Mouse (Mus musculus) c-Kit-positive CD71-positive TER-119-positive erythroid progenitor cells, embryonic 14.5 days (primary cell): ENCODE data around the gene Pkp1.

Source experiments
- DNase-seq: peaks from one replicate; pipeline ENCODE4 v3.0.0-alpha.2; 2013; ENCODE audit warnings: low spot score

Pkp1 gene

DNA sequence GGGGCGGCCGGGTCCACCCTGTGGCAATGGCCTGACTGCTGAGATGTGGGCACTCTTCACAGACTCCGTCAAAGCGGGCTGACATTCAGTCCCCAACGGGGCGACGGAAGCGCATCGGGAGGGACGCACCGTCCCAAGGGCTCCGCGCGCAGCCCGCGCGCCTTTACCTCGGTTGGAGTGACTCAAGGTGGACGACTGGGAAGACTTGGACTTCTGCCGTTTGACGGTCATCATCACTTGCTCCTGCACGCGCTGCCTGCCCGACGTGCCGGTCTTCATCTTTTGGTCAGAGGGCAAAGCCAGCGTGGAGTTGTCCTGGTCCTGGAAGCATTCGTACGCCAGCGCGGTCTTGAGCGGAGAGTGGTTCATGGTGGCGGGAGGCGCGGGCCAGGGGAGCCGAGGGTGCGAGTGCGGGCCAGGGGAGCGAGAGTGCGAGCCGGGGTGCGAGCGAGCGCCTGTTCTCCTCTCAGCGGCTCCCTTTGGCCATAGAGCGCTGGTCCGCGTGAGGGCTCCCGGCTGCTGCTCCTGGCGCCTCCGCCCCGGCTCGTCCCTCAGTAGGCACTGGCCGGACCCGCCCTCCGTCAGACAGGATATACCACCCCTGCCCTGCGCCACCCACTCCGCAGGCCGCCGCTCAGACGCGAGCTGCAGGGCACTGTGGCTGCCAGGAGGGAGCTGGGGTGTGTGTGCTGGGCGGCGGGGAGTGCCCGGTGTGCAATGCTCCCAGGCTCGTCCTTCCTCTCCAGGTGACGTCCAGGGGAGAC is at the start of gene Pkp1:
TSS of gene Pkp1 (minus strand) at position 564 of the 764 bp plus-strand sequence.
- DNase-seq, result no peak

DNA sequence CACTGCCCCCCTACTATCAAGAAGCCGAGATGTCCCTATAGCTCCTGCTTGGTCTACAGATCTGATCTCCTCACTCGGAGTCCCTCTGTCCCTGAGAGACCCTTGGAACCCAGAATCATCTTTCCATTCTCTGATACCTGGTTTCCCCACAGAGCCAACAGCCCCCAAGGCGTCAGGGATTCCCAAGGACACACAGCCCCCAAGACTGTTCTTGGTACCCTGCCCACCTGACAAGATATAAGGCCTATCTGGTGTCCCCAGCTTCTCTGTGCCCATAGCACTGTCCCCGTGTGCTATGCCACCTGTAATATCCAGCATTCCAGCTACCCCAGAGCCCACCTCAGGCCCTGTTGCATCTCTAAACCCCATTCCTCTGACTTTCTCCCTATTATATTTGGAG is 48.7 kb upstream of the Pkp1 start:
- no peak for DNase-seq

DNA sequence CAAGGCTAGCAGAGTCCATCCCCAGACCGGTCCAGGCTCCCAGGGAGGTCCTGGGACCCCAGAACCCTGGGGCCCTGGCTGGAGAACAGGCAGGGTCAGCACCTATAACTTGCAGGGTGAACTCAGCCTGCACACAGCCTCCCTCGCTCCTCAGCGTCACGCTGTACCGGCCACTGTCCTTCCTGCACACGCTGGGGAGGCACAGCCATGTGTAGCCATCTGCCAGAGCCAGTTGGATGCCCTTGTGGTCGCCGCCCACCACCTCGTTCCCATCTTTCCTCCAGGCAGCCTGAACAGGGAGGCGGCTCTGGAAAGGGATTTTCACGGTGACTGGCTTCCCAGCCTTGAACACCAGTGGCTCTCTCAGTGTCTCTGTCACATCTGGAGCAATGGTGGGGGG is 45.6 kb upstream of the Pkp1 start:
- no peak for DNase-seq

- no peak for DNase-seq
These were observed 44.2 kb upstream of the Pkp1 start for GRCm38 (mm10) chr1:135963177-135963576.

GRCm38 (mm10) chr1:135958483-135958882 is 39.5 kb upstream of the Pkp1 start:
- peak; percentile 64 for DNase-seq

DNA sequence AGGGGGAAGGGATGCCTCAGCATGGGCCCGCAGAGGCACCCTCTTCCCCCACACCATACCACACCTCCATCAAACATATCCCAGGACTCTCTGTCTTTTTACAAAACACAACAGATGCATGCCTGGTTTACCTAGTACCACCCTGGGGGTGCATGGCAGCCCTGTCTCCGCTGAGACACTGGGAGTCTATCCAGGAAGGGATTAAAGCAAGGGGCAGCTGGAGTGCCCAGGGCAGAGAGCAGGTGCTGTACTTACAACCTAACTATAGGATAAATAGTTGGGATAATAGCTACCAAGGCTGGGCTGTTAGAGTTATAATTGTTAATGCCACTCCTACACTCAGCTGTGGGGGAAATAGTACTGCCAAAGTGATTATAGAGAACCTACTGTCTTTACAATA is 29.9 kb upstream of the Pkp1 start:
- DNase-seq, result no peak

DNA sequence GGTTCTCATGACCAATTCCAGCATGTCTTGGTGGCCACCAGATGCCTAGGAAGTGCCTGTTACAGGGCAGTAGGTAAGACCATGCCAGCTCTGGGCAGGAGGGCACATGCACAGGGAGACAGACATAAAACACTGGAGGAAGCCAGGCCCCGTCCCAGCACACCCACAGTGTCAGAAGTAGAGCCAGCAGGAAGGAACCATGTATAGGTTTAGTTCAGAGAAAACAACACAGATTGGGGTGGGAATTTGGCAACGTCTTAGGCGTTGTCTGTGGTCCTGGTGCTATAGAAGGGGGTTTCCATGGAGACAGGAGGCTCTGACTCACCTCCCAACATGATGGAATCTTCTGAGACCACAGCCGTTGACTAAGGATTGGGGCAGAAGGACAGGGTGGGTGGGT is 27.2 kb upstream of the Pkp1 start:
- DNase-seq, result no peak

DNA sequence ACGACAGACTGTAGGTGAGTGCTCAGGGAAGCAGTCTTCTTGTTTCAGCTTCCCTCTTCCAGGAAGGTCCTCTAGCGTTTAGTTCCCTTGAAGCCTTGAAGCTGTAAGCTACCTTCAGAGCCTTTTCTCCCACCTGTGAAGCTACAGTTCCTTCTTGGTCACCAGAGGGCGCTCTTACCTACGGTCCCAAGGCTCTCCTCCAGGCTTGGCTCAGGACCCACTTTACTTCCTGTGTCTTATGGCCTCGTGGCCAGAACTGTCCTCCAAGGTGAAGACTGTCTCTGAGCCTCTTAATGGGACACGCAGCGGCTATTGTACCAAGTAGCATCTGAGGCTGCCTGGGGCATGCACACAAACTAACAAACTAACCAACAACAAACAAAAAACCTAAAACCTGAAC is 26.7 kb upstream of the Pkp1 start:
- peak; percentile 72 for DNase-seq

GRCm38 (mm10) chr1:135944526-135945259 is 25.7 kb upstream of the Pkp1 start:
- peak; percentile 89 for DNase-seq

DNA sequence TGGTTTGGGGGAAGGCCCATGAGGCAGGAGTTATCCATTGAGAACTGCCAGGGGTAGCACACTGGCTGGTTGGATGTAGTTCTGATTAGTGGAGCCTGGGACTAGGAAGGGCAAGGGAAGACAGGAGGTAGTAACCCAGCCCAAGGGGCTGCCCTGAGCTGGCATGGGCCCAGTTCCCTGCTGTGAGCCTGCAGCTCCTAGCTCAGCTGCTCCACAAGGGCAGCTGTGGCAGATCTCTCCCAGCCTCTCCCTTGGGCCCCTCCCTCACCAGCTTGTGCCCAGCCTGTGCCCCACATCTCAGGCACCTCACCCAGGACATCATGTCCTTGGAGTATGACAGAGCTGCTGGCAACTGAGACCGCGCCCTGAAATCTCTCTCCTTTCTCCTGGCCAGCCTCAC is 24.7 kb upstream of the Pkp1 start:
- no peak for DNase-seq

DNA sequence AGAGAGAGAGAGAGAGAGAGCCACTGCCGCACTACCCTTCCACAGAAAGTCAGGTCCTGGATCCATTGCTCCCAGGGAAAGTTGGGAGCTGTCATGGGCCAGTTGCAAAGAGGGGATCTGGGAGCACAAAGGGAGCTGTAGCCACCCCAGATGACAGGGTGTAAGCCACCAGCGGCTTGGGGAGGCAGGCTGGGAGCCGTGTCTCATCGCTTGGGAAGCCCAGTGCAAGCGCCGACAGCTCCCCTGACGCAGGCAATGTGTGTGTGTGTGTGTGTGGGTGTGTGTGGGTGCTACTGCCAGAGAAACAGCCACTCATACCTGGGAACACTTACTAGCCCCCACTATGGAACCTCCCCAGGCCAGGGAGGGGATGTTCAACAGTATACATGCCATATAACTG is 23.1 kb upstream of the Pkp1 start:
- DNase-seq, result peak; percentile 59

DNA sequence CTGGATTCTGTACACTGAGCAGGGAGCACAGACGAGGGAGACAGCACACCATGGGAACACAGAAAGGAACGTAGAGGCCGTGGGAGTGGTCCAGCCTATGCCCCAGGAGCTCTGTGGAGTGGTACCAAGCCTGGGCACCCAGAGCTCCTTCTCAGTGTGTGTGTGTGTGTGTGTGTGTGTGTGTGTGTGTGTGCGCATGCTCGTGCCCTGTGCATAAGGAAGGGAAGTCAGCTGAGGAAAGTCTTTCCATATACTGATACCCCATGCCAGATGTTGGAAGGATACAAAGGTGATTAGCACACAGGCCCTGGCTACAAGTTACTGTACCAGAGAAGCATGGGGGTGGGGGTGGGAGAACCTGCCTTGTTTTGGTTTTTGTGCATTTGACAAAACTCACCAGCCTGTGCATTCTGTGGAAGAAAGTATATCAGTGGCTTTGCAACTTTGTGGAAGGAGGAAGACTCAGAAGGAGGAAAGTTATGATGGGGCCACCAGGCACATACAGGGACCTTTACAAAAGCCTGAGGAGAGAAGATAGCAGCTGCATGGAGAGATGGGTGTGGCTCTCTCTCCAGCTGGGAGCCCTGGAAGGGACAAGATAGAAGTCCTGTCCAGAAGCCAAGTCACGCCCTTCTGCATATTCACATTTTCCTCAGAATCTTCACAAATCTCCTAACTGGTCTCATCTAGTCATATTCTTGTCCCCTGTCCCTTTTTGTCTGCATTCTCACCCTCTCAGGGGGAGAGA is 22.4 kb upstream of the Pkp1 start:
- DNase-seq, result peak; percentile 92

GRCm38 (mm10) chr1:135936091-135936490 is 17.1 kb upstream of the Pkp1 start:
- no peak for DNase-seq

- no peak for DNase-seq
These were observed 14.8 kb upstream of the Pkp1 start for GRCm38 (mm10) chr1:135933704-135934293.

DNA sequence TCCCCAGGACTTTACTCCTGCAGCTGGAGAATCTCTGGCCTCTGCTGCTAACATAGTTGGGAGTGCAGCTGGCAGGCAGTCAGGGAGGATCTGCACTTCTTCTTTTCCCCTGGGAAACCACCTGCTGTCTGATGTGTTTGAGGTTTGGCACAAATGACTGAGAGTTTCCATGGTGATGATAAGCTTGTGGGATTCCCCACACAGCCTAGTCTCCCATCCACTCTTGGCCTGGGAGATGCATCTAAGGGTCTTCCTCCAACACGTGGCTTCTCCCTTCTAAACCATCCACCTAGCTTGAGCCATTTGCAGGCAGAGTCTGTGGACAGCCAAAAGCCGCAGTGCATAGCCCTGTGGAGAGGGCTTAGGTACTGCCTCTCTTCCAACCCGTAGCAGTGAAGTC is 10.9 kb upstream of the Pkp1 start:
- no peak for DNase-seq

DNA sequence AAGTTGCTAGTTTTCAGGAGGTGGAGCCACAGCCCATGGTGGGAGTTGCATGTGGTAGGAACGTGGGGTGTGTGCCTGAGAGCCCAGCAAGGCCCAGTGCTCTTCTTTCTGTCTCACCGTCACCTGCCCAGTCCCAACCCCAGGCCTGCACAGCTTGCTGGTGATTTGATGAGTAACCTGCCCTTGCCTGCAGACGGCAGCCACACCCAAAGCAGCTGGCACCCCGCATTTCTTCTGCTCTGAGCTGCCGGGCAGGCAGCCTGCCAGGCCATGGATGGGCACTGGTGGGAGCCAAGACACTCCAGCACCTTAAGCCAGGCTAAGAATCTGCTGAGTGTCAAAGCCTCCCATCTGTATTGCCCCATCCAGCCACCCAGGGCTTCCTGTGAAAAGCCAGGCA is 6.8 kb upstream of the Pkp1 start:
- no peak for DNase-seq

DNA sequence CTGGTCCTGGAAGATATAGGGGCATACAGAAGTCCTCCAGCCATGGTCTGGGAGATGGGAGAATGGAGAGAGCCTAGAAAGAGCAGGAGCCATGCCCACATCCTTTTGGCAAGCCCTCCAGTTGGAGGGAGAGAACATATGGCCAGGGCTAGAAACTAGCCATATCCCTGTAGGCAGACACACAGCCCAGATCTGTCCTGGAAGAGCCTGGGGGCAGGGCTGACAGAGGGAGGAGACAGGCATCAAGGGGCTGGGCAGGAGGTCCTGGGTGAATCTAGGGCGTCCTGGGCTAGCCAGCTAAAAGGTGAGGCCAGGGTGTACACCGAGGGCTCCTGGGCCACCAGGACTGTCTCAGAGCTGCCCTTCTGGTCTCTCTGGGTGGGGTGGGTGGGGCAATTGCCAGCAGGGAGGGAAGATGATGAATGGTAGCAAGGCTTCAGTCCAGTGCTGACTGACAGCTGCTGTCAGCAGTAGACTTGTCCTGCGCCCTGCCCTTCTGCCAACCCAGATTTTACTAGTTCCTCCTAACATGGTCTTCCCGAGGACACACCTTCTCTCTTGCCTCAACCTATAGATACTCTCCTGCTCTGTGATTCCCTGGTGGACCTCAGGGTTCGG is 5.5 kb upstream of the Pkp1 start:
- no peak for DNase-seq

DNA sequence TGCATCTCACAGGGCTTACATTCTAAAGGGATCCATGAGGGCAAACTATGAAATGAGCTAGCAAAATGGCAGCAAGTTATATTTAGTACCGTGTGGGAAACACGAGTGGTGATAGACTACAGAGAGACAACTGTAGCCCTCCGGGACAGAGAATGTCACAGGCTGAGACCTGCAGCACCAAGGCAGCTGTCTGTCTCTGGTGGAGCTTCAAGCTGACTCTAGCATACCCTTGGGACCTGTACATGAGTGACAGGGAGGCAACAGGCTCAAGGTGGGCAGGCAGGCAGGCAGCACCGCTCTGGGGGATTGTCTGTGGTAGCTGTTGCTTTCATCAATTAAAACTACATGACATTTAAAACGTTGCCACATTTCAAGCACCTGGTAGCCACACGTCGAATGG is 4.2 kb upstream of the Pkp1 start:
- no peak for DNase-seq

DNA sequence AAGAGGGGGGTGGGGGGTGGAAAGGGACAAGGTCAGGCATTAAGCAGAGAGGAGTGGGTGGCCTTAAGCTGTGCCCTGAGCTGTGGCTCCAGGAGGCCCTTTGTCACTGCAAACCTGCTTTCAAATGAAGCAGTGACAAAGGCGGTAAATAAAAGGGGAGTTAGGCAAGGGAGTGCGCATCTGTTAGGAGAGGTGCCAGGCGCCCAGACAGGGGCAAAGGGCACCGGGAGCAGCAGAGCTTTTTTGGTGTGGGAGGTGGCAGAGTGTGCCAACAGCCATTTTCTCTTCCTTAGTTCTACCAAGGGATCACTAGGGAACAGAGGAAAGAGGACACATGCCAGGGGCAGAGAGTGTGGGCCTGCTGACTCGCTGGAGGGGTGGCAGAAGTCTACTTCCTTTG is 1.8 kb downstream of the Pkp1 start:
- DNase-seq, result no peak

GRCm38 (mm10) chr1:135916486-135917058 is 2.4 kb downstream of the Pkp1 start:
- DNase-seq, result no peak

DNA sequence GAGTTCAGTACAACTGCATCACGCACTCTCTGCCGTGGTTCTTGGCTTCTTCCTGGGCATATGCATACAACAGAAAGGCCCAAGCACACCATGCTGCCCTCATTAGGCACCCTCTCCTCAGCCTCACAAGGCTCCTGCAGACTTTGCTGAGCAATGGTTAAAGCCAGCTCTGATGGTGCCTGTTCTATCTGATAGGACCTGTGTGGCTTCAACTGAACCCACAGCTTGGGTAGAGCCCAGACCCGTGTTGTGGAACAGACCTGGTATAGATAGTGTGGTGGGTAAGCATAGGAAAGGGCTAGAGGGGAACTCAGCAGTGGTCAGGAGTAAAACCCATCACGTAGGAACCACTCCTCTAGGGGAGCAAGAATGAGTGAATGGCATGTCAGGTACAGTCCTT is 5.3 kb downstream of the Pkp1 start:
- no peak for DNase-seq

- DNase-seq, result no peak
These were observed 9.6 kb downstream of the Pkp1 start for GRCm38 (mm10) chr1:135909381-135909780.
